Mouse (Mus musculus): ENCODE measurements around the gene Ptpn23.

GRCm38 (mm10) chr9:110452523-110452922 lies 44.5 kb upstream of the Ptpn23 start:
- TF ChIP-seq POLR2A (IDR thresholded peaks at IDR 0.05; ENCODE audit: extremely low read depth, insufficient read depth, low read length) (no peak), CTCF (IDR thresholded peaks at IDR 0.05; ENCODE audit: extremely low read depth, insufficient read depth, low read length) (no peak)

Measured in cortical plate, adult 2 months (tissue).